Mouse (Mus musculus): ENCODE data around the gene Kctd13.

DNA sequence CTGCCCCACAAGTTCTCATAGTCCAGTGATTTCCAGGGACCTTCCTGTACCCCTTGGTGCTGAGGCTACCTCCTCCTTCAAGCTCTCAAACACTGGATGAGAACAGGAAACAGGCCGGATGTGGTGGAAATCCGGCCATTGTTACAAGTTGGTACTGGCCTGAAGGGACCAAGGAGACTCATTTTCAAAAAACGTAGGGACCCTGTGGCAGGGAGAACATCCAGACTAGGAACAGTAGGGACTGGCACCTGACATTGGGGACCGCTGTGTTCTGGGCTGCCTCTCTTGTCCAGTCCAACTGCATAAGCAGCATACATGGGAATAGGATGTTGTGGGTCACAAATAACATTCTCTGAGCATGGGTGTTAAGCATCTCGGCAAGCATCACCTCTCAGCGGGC is 47.6 kb upstream of the Kctd13 start:
- TF ChIP-seq CTCF (IDR thresholded peaks at IDR 0.05; ENCODE audit: control insufficient read depth, insufficient read depth, insufficient replicate concordance, low read depth, low read length) (no peak), POLR2A (IDR thresholded peaks at IDR 0.05; ENCODE audit: control insufficient read depth, low read depth, low read length) (no peak)
